Mouse (Mus musculus) heart, embryonic 11.5 days (tissue): ENCODE measurements around the gene Adamtsl4. TPM values are rescaled to one million over a fixed set of nuclear protein-coding genes. Genes with fewer than 3 reads are reported as not detected.
"Not testable (repeated sequence)": the region's sequence is repeated elsewhere in the genome, so short reads cannot be mapped to it uniquely, and the experiment has no call there.

ENCODE experiments used
- ATAC-seq: fragments of 200-750 bp; cut with Nextera tagmentation; replicated peaks from 2 replicates; pipeline ENCODE4 v1.8.0; 2017; ENCODE audit warnings: moderate library complexity; ENCODE audit not compliant: insufficient number of reproducible peaks, low FRiP score, low TSS enrichment
- H3K27ac ChIP-seq: fragments of 300-500 bp; sonication (generic); 2 replicates; pipeline ENCODE4 v1.5.1; 2014; ENCODE audit warnings: mild to moderate bottlenecking, low read depth, low read length
- H3K27me3 ChIP-seq: fragments of 300-500 bp; sonication (generic); 2 replicates; pipeline ENCODE4 v1.6.1; 2014; ENCODE audit warnings: mild to moderate bottlenecking, low read length, mixed read lengths; ENCODE audit not compliant: control insufficient read depth, insufficient read depth
- H3K36me3 ChIP-seq: fragments of 300-500 bp; sonication (generic); 2 replicates; pipeline ENCODE4 v1.6.1; 2014; ENCODE audit warnings: mild to moderate bottlenecking, low read length, moderate library complexity, mixed read lengths; ENCODE audit not compliant: control insufficient read depth, insufficient read depth
- H3K4me1 ChIP-seq: fragments of 300-500 bp; sonication (generic); 2 replicates; pipeline ENCODE4 v1.6.1; 2014; ENCODE audit warnings: low read length; ENCODE audit not compliant: control insufficient read depth, insufficient read depth
- H3K4me2 ChIP-seq: fragments of 300-500 bp; sonication (generic); 2 replicates; pipeline ENCODE4 v1.6.1; 2014; ENCODE audit warnings: mild to moderate bottlenecking, moderate library complexity
- H3K4me3 ChIP-seq: fragments of 300-500 bp; sonication (generic); 2 replicates; pipeline ENCODE4 v1.5.1; 2014; ENCODE audit warnings: low read depth, low read length
- H3K9ac ChIP-seq: fragments of 300-500 bp; sonication (generic); 2 replicates; pipeline ENCODE4 v1.6.1; 2014; ENCODE audit warnings: mild to moderate bottlenecking, low read depth, low read length, moderate library complexity
- H3K9me3 ChIP-seq: fragments of 300-500 bp; sonication (generic); replicated peaks from 2 replicates; pipeline ENCODE4 v1.6.1; 2016; ENCODE audit warnings: low read length; ENCODE audit not compliant: control insufficient read depth
- WGBS: fragments of 180-500 bp; shearing (Covaris S2); extraction: QIAGEN DNeasy Blood & Tissue Kit; methylation state at CpG from one replicate; pipeline ENCODE4 v1.1.7; 2014; ENCODE audit not compliant: insufficient replicate concordance; 5-methylcytosine and 5-hydroxymethylcytosine counted together
- polyA plus RNA-seq: library from polyadenylated mRNA; unstranded; fragments of >200 nt; fragmentation: Nextera tagmentation; extraction: Ambion mirVana; gene quantifications from 2 replicates; pipeline ENCODE4 v1.2.1, GENCODE M21; 2014

Adamtsl4 gene
- polyA plus RNA-seq, 1 experiment from 2014 or later = 3.5 TPM

- Histone ChIP-seq H3K4me1 (peaks cover 24% of the 10 kb centered on the region), H3K9ac (peak overlapping the region; percentile 99), H3K4me3 (peak overlapping the region; percentile 76), H3K27me3 (no peaks in the 10 kb centered on the region), H3K27ac (peak overlapping the region; percentile 97), H3K36me3 (peaks cover 13% of the 10 kb centered on the region; the same call in 1 of the 2 replicates), H3K9me3 (no peaks in the 10 kb centered on the region), H3K4me2 (peak overlapping the region; percentile 95)
- peak; percentile 50 for ATAC-seq
- under 1% methylated on average over 108 of the region's 113 CpGs for WGBS
Measured at GRCm38 (mm10) chr3:95658868-95659712, 28.6 kb downstream of the Adamtsl4 start.

GRCm38 (mm10) chr3:95658236-95658867 is 29.4 kb downstream of the Adamtsl4 start, which contains the start of gene Mcl1:
TSS of gene Mcl1 (plus strand) at chr3:95658788.
- H3K27me3 ChIP-seq = no peaks in the 10 kb centered on the region
- H3K4me2 ChIP-seq = peak within 1 kb of the TSS; percentile 95
- under 1% methylated on average over 40 of the region's 43 CpGs for WGBS
- peak within 1 kb of the TSS; percentile 76 for H3K4me3 ChIP-seq
- H3K27ac ChIP-seq = peak within 1 kb of the TSS; percentile 97
- H3K9me3 ChIP-seq = no peaks in the 10 kb centered on the region
- ATAC-seq = peak; percentile 94
- H3K9ac ChIP-seq = peak within 1 kb of the TSS; percentile 99
- H3K4me1 ChIP-seq = peaks cover 23% of the 10 kb centered on the region
- peaks cover 9% of the 10 kb centered on the region; the same call in 1 of the 2 replicates for H3K36me3 ChIP-seq

GRCm38 (mm10) chr3:95657711-95658110 is 30.0 kb downstream of the Adamtsl4 start:
- Histone ChIP-seq H3K9me3 (no peaks in the 10 kb centered on the region), H3K36me3 (peaks cover 7% of the 10 kb centered on the region; the same call in 1 of the 2 replicates), H3K9ac (peak overlapping the region; percentile 99; the same call in 1 of the 2 replicates), H3K4me3 (peak overlapping the region; percentile 76), H3K27ac (peak overlapping the region; percentile 97; the same call in 1 of the 2 replicates), H3K4me1 (peaks cover 23% of the 10 kb centered on the region), H3K4me2 (peak overlapping the region; percentile 95), H3K27me3 (no peaks in the 10 kb centered on the region)
- no peak for ATAC-seq
- WGBS = 82% methylated on average over 3 of the region's 3 CpGs

GRCm38 (mm10) chr3:95657108-95657507 is 30.6 kb downstream of the Adamtsl4 start:
- WGBS = 78% methylated on average over 3 of the region's 3 CpGs
- no peak for ATAC-seq
- H3K4me2 ChIP-seq = no peak overlapping the region
- H3K9me3 ChIP-seq = no peaks in the 10 kb centered on the region
- peaks cover 21% of the 10 kb centered on the region for H3K4me1 ChIP-seq
- H3K9ac ChIP-seq = no peak overlapping the region
- H3K4me3 ChIP-seq = no peak overlapping the region
- H3K27ac ChIP-seq = no peak overlapping the region
- no peaks in the 10 kb centered on the region for H3K27me3 ChIP-seq
- H3K36me3 ChIP-seq = peaks cover 7% of the 10 kb centered on the region; the same call in 1 of the 2 replicates

- H3K9me3 ChIP-seq = no peaks in the 10 kb centered on the region
- no peak overlapping the region for H3K4me3 ChIP-seq
- no peak overlapping the region for H3K27ac ChIP-seq
- 86% methylated on average over 5 of the region's 5 CpGs for WGBS
- no peak overlapping the region for H3K9ac ChIP-seq
- no peaks in the 10 kb centered on the region for H3K27me3 ChIP-seq
- H3K4me1 ChIP-seq = peaks cover 20% of the 10 kb centered on the region
- no peak overlapping the region for H3K4me2 ChIP-seq
- peaks cover 2% of the 10 kb centered on the region; the same call in 1 of the 2 replicates for H3K36me3 ChIP-seq
- ATAC-seq = no peak
Measured at GRCm38 (mm10) chr3:95655437-95655836, 32.3 kb downstream of the Adamtsl4 start.

GRCm38 (mm10) chr3:95654371-95654770 is 33.3 kb downstream of the Adamtsl4 start:
- H3K9ac ChIP-seq, ATAC-seq, H3K4me2 ChIP-seq, H3K9me3 ChIP-seq, H3K36me3 ChIP-seq, H3K27ac ChIP-seq, H3K4me3 ChIP-seq, H3K27me3 ChIP-seq: not testable (repeated sequence)
- peaks cover 20% of the 10 kb centered on the region for H3K4me1 ChIP-seq
- WGBS = 95% methylated on average over 3 of the region's 3 CpGs

GRCm38 (mm10) chr3:95653473-95654034 is 34.2 kb downstream of the Adamtsl4 start:
- Histone ChIP-seq H3K27me3 (no peaks in the 10 kb centered on the region), H3K36me3 (no peaks in the 10 kb centered on the region), H3K4me1 (peaks cover 20% of the 10 kb centered on the region), H3K4me2 (peak overlapping the region; percentile 27), H3K4me3 (no peak overlapping the region), H3K9ac (no peak overlapping the region; the same call in 1 of the 2 replicates), H3K9me3 (no peaks in the 10 kb centered on the region), H3K27ac (0 out of 2 replicates have a peak overlapping the region, but pooled peaks have one; percentile 51)
- WGBS = 18% methylated on average over 11 of the region's 11 CpGs
- no peak for ATAC-seq

GRCm38 (mm10) chr3:95652871-95653270 is 34.8 kb downstream of the Adamtsl4 start:
- Histone ChIP-seq H3K4me3 (no peak overlapping the region), H3K4me2 (no peak overlapping the region), H3K9ac (no peak overlapping the region), H3K27me3 (no peaks in the 10 kb centered on the region), H3K36me3 (no peaks in the 10 kb centered on the region), H3K27ac (no peak overlapping the region), H3K9me3 (no peaks in the 10 kb centered on the region), H3K4me1 (peaks cover 20% of the 10 kb centered on the region)
- WGBS = 34% methylated on average over 6 of the region's 6 CpGs
- no peak for ATAC-seq
